Mouse (Mus musculus) ES-Bruce4 (cell line): ENCODE measurements around the gene Rinl.

Source experiments
- CTCF ChIP-seq: IDR thresholded peaks from one replicate; pipeline ENCODE4 v1.8.1; 2011; ENCODE audit warnings: low read depth, low read length
- EP300 ChIP-seq: IDR thresholded peaks from 2 replicates; pipeline ENCODE4 v1.6.1; 2011; ENCODE audit warnings: low read depth, low read length; ENCODE audit not compliant: insufficient read depth
- POLR2A ChIP-seq: IDR thresholded peaks from one replicate; pipeline ENCODE4 v1.8.1; 2011; ENCODE audit warnings: low read length; ENCODE audit not compliant: insufficient read depth

- TF ChIP-seq EP300 (no peak), CTCF (no peak), POLR2A (no peak)
These were observed 24.2 kb downstream of the Rinl start for GRCm38 (mm10) chr7:28812949-28813348.
